Mouse (Mus musculus): Measurements from ENCODE around the gene Akap13. TPM values are rescaled to one million over a fixed set of nuclear protein-coding genes. Genes with fewer than 3 reads are reported as not detected.

Akap13 gene
- polyA plus RNA-seq, 1 experiment from 2014 or later: 66.3 TPM

GRCm38 (mm10) chr7:75575800-75576585 is 120.7 kb downstream of the Akap13 start:
- 73% methylated on average over 1 of the region's 1 CpGs for WGBS (ENCODE audit: missing documents)
- Histone ChIP-seq H3K4me3 (ENCODE audit: inconsistent target) (no peak overlapping the region), H3K36me3 (ENCODE audit: inconsistent target) (0 out of 2 replicates have a peak, but pooled peaks cover 3% of the 10 kb centered on the region), H3K79me2 (ENCODE audit: inconsistent target) (no peaks in the 10 kb centered on the region), H3K27ac (peak overlapping the region; percentile 78)

GRCm38 (mm10) chr7:75576851-75577250 is 121.5 kb downstream of the Akap13 start:
- Histone ChIP-seq H3K27ac (peak overlapping the region; percentile 78), H3K4me3 (ENCODE audit: inconsistent target) (no peak overlapping the region), H3K79me2 (ENCODE audit: inconsistent target) (no peaks in the 10 kb centered on the region), H3K36me3 (ENCODE audit: inconsistent target) (0 out of 2 replicates have a peak, but pooled peaks cover 3% of the 10 kb centered on the region)
- WGBS (ENCODE audit: missing documents): 91% methylated on average over 2 of the region's 2 CpGs

DNA sequence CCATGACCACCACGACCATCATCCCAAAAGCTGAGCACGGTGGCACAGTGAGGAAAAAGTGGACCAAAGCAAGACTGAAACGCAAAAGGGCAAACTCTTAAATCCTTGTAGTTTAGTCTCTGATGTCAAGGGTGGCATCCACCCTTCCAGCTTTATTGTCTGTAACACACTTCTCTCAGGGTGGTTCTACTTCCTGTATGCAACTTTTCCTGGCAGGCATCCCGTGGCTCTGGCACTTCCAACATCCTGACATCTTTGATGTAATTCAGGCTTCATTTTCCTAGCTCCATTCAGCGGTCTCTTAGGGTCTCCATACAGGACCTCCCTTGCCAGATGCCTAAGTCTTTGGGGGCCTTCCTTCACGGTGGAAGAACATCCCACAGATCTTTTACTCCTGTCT is 122.0 kb downstream of the Akap13 start:
- H3K27ac ChIP-seq: no peak overlapping the region
- 86% methylated on average over 5 of the region's 6 CpGs for WGBS (ENCODE audit: missing documents)
- 0 out of 2 replicates have a peak, but pooled peaks cover 3% of the 10 kb centered on the region for H3K36me3 ChIP-seq (ENCODE audit: inconsistent target)
- no peak overlapping the region for H3K4me3 ChIP-seq (ENCODE audit: inconsistent target)
- H3K79me2 ChIP-seq (ENCODE audit: inconsistent target): no peaks in the 10 kb centered on the region

- Histone ChIP-seq H3K27ac (no peak overlapping the region), H3K36me3 (ENCODE audit: inconsistent target) (0 out of 2 replicates have a peak, but pooled peaks cover 3% of the 10 kb centered on the region), H3K4me3 (ENCODE audit: inconsistent target) (no peak overlapping the region), H3K79me2 (ENCODE audit: inconsistent target) (no peaks in the 10 kb centered on the region)
- 91% methylated on average over 4 of the region's 4 CpGs for WGBS (ENCODE audit: missing documents)
Observed at GRCm38 (mm10) chr7:75578647-75579046, 123.3 kb downstream of the Akap13 start.

DNA sequence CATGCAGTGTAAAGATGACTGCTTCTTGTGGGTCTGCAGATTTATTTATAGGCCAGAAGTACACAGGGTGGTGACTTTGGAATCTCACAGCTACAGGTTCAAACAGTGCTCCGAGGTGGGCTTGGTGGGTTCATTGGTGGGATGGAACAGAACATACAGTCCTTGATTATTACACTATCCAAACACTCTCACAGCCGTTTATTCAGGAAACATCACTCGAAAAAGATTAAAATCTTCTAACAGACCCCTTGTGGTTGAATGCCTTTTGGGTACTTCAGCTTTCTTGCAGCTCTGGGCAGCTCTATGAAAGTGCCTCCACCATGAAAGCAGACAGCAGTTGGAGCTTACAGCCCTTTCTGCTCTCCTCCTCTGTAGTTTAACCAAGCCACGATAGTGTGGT is 126.8 kb downstream of the Akap13 start:
- 8% methylated on average over 3 of the region's 4 CpGs for WGBS (ENCODE audit: missing documents)
- H3K36me3 ChIP-seq (ENCODE audit: inconsistent target): 0 out of 2 replicates have a peak, but pooled peaks cover 3% of the 10 kb centered on the region
- no peak overlapping the region for H3K4me3 ChIP-seq (ENCODE audit: inconsistent target)
- no peaks in the 10 kb centered on the region for H3K79me2 ChIP-seq (ENCODE audit: inconsistent target)
- H3K27ac ChIP-seq: no peak overlapping the region

DNA sequence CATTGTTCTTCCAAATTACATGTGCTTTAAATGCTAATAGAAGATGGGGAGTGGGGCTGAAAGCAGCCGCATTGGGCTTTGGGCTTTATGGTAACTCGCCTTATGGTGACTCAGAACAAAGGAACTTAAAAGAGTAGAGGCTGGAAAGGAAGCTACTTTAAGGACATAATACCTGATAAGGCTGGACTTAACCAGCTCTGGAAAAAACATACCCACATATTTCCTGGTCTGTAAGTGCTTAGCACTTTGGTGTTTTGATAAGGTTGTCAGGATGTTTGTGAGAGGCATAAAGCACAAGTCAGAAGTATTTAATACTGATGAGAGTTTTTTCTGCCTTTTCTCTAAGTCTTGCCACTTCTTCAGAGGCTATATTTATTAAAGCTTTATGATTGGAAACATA is 128.8 kb downstream of the Akap13 start:
- 63% methylated on average over 2 of the region's 2 CpGs for WGBS (ENCODE audit: missing documents)
- H3K4me3 ChIP-seq (ENCODE audit: inconsistent target): no peak overlapping the region
- H3K79me2 ChIP-seq (ENCODE audit: inconsistent target): no peaks in the 10 kb centered on the region
- no peak overlapping the region for H3K27ac ChIP-seq
- H3K36me3 ChIP-seq (ENCODE audit: inconsistent target): 0 out of 2 replicates have a peak, but pooled peaks cover 3% of the 10 kb centered on the region

DNA sequence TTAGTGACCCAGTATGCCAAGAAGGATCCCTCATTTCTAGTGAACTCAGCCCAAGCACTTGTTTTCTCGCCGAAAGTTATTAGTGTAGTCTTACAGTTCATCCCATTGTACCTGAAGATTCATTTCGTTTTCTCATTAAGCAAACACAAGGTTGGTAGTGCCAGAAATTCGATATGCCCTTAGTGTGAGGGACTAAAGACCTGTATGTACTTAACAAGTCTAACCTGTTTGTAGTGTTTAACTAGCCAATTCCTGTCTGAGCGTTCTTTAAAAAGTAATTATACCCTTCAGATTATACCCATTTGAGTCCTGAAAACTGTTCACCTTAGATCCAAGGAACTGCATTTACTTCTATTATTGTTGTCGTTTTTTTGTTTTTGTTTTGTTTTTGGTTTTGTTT is 130.1 kb downstream of the Akap13 start:
- 72% methylated on average over 6 of the region's 6 CpGs for WGBS (ENCODE audit: missing documents)

DNA sequence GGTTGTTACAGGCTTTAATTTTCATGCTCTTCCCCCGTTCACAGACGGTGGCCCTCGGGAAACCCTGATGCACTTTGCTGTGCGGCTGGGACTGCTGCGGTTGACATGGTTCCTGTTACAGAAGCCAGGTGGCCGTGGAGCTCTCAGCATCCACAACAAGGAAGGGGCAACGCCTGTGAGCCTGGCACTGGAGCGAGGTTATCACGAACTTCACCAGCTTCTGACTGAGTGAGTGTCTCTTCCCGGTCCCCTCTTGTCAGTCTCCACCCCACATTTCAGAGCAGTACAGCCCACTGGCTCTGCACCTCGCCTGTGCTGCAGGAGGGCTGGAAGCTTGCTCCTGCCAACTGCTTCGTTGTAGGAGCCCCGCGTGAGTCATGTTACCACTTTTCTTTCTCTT is 130.8 kb downstream of the Akap13 start:
- no peaks in the 10 kb centered on the region for H3K36me3 ChIP-seq (ENCODE audit: inconsistent target)
- H3K79me2 ChIP-seq (ENCODE audit: inconsistent target): no peaks in the 10 kb centered on the region
- H3K4me3 ChIP-seq (ENCODE audit: inconsistent target): no peak overlapping the region
- 15% methylated on average over 14 of the region's 14 CpGs for WGBS (ENCODE audit: missing documents)
- no peak overlapping the region for H3K27ac ChIP-seq

More for the DNA sequence above, 130.1 kb downstream of the Akap13 start:
- H3K79me2 ChIP-seq (ENCODE audit: inconsistent target): no peaks in the 10 kb centered on the region
- no peak overlapping the region for H3K4me3 ChIP-seq (ENCODE audit: inconsistent target)
- no peak overlapping the region for H3K27ac ChIP-seq
- H3K36me3 ChIP-seq (ENCODE audit: inconsistent target): no peaks in the 10 kb centered on the region

GRCm38 (mm10) chr7:75587727-75588126 is 132.4 kb downstream of the Akap13 start:
- no peaks in the 10 kb centered on the region for H3K36me3 ChIP-seq (ENCODE audit: inconsistent target)
- H3K27ac ChIP-seq: no peak overlapping the region
- WGBS (ENCODE audit: missing documents): 12% methylated on average over 5 of the region's 5 CpGs
- H3K79me2 ChIP-seq (ENCODE audit: inconsistent target): no peaks in the 10 kb centered on the region
- no peak overlapping the region for H3K4me3 ChIP-seq (ENCODE audit: inconsistent target)

- no peak overlapping the region for H3K27ac ChIP-seq
- no peaks in the 10 kb centered on the region for H3K79me2 ChIP-seq (ENCODE audit: inconsistent target)
- 35% methylated on average over 8 of the region's 8 CpGs for WGBS (ENCODE audit: missing documents)
- H3K36me3 ChIP-seq (ENCODE audit: inconsistent target): no peaks in the 10 kb centered on the region
- no peak overlapping the region for H3K4me3 ChIP-seq (ENCODE audit: inconsistent target)
Observed at GRCm38 (mm10) chr7:75589304-75589973, 134.1 kb downstream of the Akap13 start.

DNA sequence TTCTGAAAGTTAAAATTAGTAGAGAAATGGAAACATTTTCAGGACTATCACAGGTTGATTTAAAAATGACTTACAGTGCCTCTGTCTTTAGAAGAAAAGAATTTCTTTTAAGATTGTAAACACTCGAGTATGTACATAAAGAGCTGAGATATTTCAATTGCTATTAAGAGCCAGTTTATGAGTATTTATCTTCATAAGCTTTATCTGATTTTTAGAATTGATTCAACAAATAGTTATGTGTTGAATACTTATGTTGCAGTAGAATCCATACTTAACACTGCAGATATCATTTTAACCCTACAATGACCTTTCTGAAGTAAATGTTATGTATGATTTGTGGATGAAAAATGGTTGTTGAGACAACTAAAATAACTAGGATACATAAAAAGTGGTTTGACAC is 136.6 kb downstream of the Akap13 start:
- no peaks in the 10 kb centered on the region for H3K36me3 ChIP-seq (ENCODE audit: inconsistent target)
- 60% methylated on average over 1 of the region's 1 CpGs for WGBS (ENCODE audit: missing documents)
- H3K27ac ChIP-seq: no peak overlapping the region
- no peak overlapping the region for H3K4me3 ChIP-seq (ENCODE audit: inconsistent target)
- H3K79me2 ChIP-seq (ENCODE audit: inconsistent target): no peaks in the 10 kb centered on the region

DNA sequence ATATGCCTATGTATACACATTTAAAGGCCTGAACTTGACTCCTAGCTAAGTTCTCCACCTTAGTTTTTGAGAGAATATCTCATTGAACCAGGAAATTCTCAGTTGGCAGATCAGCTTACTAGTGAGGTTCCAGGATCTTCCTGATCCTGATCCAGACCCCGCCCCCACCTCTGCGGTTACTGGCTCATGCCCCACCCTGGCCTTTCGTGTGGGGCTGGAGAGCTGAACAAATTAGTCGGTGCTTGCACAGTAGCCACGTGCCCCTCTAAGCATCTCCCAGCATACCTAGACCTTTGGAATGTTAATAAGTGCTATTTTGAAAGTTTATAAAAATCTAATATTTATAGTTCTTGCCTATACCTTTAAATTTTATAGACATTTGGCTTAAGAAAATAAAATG is 139.5 kb downstream of the Akap13 start:
- WGBS (ENCODE audit: missing documents): 43% methylated on average over 5 of the region's 5 CpGs
- Histone ChIP-seq H3K36me3 (ENCODE audit: inconsistent target) (no peaks in the 10 kb centered on the region), H3K4me3 (ENCODE audit: inconsistent target) (no peak overlapping the region), H3K79me2 (ENCODE audit: inconsistent target) (no peaks in the 10 kb centered on the region), H3K27ac (no peak overlapping the region)

DNA sequence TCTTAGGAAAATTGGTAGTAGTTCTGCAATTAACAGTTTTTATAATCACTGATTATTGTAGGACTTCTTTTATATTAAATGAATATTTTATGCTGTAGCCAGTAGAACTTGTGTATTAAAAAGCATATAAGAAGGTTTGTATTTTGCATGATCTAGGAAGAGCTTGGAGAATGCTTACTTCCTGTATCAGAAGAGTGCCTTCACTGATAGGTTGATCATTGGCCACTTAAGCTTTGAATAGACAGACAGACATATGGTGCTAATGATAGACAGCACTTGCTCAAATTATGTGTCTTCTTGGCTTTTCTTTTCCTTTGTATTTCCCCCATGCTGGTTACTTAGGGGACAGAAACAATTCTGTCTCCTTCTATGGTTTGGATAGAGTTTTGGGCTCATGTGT is 139.9 kb downstream of the Akap13 start:
- no peak overlapping the region for H3K27ac ChIP-seq
- H3K79me2 ChIP-seq (ENCODE audit: inconsistent target): no peaks in the 10 kb centered on the region
- no peak overlapping the region for H3K4me3 ChIP-seq (ENCODE audit: inconsistent target)
- no peaks in the 10 kb centered on the region for H3K36me3 ChIP-seq (ENCODE audit: inconsistent target)

- no peak overlapping the region for H3K4me3 ChIP-seq (ENCODE audit: inconsistent target)
- no peaks in the 10 kb centered on the region for H3K36me3 ChIP-seq (ENCODE audit: inconsistent target)
- no peak overlapping the region for H3K27ac ChIP-seq
- H3K79me2 ChIP-seq (ENCODE audit: inconsistent target): no peaks in the 10 kb centered on the region
- 4% methylated on average over 6 of the region's 6 CpGs for WGBS (ENCODE audit: missing documents)
Observed at GRCm38 (mm10) chr7:75596058-75596748, 140.9 kb downstream of the Akap13 start.

GRCm38 (mm10) chr7:75597840-75598239 is 142.5 kb downstream of the Akap13 start:
- H3K27ac ChIP-seq: no peak overlapping the region
- no peaks in the 10 kb centered on the region for H3K36me3 ChIP-seq (ENCODE audit: inconsistent target)
- no peak overlapping the region for H3K4me3 ChIP-seq (ENCODE audit: inconsistent target)
- H3K79me2 ChIP-seq (ENCODE audit: inconsistent target): no peaks in the 10 kb centered on the region
- 67% methylated on average over 2 of the region's 2 CpGs for WGBS (ENCODE audit: missing documents)

Measured in macrophage (primary cell).